Comparison of ENCODE assay signal across 7 mouse cellular contexts in the genomic region with DNA sequence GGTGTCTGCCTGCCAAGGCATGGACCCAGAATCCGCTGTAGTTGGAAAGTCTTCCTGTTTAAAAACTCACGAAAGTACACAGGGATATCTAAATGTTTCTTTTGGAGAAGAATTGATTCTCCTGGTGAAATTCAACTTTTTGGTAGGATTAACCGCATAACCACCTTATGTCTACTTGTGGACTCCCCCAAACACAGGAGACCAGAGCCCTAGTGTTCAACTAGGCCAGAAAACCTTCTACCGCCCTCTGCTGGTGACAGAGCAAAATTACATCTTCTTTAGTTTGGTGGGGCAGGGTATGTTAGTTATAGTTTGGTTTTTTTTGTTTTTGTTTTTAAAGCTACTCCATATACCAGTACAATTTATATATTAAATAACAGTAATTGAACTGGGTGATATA. TPM values are rescaled to one million over a fixed set of nuclear protein-coding genes. Genes with fewer than 3 reads are reported as not detected.
DNase-seq lines count a peak whose midpoint lies in the region; ATAC-seq and TF ChIP-seq lines count a peak whose summit lies in the region.

No protein-coding gene starts in this region.

- H3K9ac ChIP-seq in kidney, embryonic 14.5 days (ENCODE audit: low read depth, low read length): no peak overlapping the region
- H3K9ac ChIP-seq in lung, embryonic 16.5 days (ENCODE audit: low read length): no peak overlapping the region

- WGBS in kidney, adult 2 months: 48% methylated on average over 4 of the region's 4 CpGs
- 58% methylated on average over 4 of the region's 4 CpGs for WGBS in kidney, embryonic 14.5 days
- WGBS in lung, embryonic 16.5 days: 49% methylated on average over 4 of the region's 4 CpGs

- H3K9me3 ChIP-seq in kidney, embryonic 14.5 days (ENCODE audit: control insufficient read depth, low read length): no peaks in the 10 kb centered on the region
- peaks cover 3% of the 10 kb centered on the region; the same call in 1 of the 2 replicates for H3K9me3 ChIP-seq in E14TG2a.4 (ENCODE audit: low read length)
- no peaks in the 10 kb centered on the region for H3K9me3 ChIP-seq in lung, embryonic 16.5 days (ENCODE audit: control insufficient read depth, low read length)

- H3K36me3 ChIP-seq in kidney, adult 2 months (ENCODE audit: control insufficient read depth, insufficient read depth, low read length): no peaks in the 10 kb centered on the region
- H3K36me3 ChIP-seq in kidney, embryonic 14.5 days (ENCODE audit: control insufficient read depth, insufficient read depth, low read length): 0 out of 2 replicates have a peak, but pooled peaks cover 2% of the 10 kb centered on the region
- peaks cover 19% of the 10 kb centered on the region for H3K36me3 ChIP-seq in E14TG2a.4 (ENCODE audit: insufficient read depth, low read length)
- H3K36me3 ChIP-seq in lung, embryonic 16.5 days (ENCODE audit: control insufficient read depth, insufficient read depth, low read length): peaks cover 4% of the 10 kb centered on the region; the same call in 1 of the 2 replicates

- H3K27me3 ChIP-seq in kidney, adult 2 months (replicated peaks; ENCODE audit: control insufficient read depth, insufficient read depth, low read length): no peaks in the 10 kb centered on the region
- no peaks in the 10 kb centered on the region for H3K27me3 ChIP-seq in kidney, embryonic 14.5 days (ENCODE audit: control insufficient read depth, insufficient read depth, low read length)
- no peaks in the 10 kb centered on the region for H3K27me3 ChIP-seq in E14TG2a.4 (ENCODE audit: insufficient read depth, low read length)
- H3K27me3 ChIP-seq in lung, embryonic 16.5 days (ENCODE audit: control insufficient read depth, insufficient read depth, low read depth, low read length): no peaks in the 10 kb centered on the region

- TF ChIP-seq POLR2A in kidney, adult 2 months (IDR thresholded peaks at IDR 0.05; ENCODE audit: low read depth, low read length): no peak

- no peak overlapping the region for H3K27ac ChIP-seq in kidney, adult 2 months (ENCODE audit: insufficient read depth, low read depth, low read length)
- no peak overlapping the region for H3K27ac ChIP-seq in kidney, embryonic 14.5 days (ENCODE audit: low read depth, low read length)
- no peak overlapping the region for H3K27ac ChIP-seq in lung, embryonic 16.5 days (ENCODE audit: low read length)

- no peaks in the 10 kb centered on the region for H3K4me1 ChIP-seq in kidney, adult 2 months (ENCODE audit: control insufficient read depth, insufficient read depth, low read length)
- peaks cover 13% of the 10 kb centered on the region; the same call in 1 of the 2 replicates for H3K4me1 ChIP-seq in kidney, embryonic 14.5 days (ENCODE audit: control insufficient read depth, insufficient read depth, low read length)
- H3K4me1 ChIP-seq in E14TG2a.4 (replicated peaks; ENCODE audit: low read depth, low read length): peaks cover 40% of the 10 kb centered on the region
- H3K4me1 ChIP-seq in lung, embryonic 16.5 days (replicated peaks; ENCODE audit: control insufficient read depth, insufficient read depth, low read length): peaks cover 3% of the 10 kb centered on the region; the same call in 1 of the 2 replicates

- peak; percentile 60 for TF ChIP-seq CTCF in kidney, adult 2 months (conservative IDR thresholded peaks at IDR 0.05; ENCODE audit: insufficient read depth, insufficient read length, low read depth, low read length)
- TF ChIP-seq CTCF in E14TG2a.4 (conservative IDR thresholded peaks at IDR 0.05; ENCODE audit: low read length): peak; percentile 69

- no peak for ATAC-seq in kidney, embryonic 14.5 days (ENCODE audit: low FRiP score, low TSS enrichment)
- ATAC-seq in activated CD4-positive, CD25-positive, alpha-beta regulatory T cell, adult 4 months: peak; percentile 49
- ATAC-seq in lung, embryonic 16.5 days (ENCODE audit: low read depth): peak; percentile 52; the same call in 1 of the 2 replicates

- peak; percentile 66 for DNase-seq in kidney, adult 2 months
- peak; percentile 38 to 44 for DNase-seq in frontal cortex, postnatal 36 days (ENCODE audit: low spot score in 2 of 2)
- DNase-seq in spleen, postnatal 10 days (ENCODE audit: low spot score in 2 of 2): peak; percentile 13 to 63

- H3K4me3 ChIP-seq in kidney, adult 2 months (ENCODE audit: insufficient read depth, low read depth, low read length): no peak overlapping the region
- no peak overlapping the region for H3K4me3 ChIP-seq in kidney, embryonic 14.5 days (ENCODE audit: low read length)
- no peak overlapping the region for H3K4me3 ChIP-seq in E14TG2a.4 (replicated peaks; ENCODE audit: low read length)
- H3K4me3 ChIP-seq in lung, embryonic 16.5 days (ENCODE audit: low read length): no peak overlapping the region

- no peak overlapping the region for H3K4me2 ChIP-seq in kidney, embryonic 14.5 days (replicated peaks; ENCODE audit: low read depth, low read length)
- no peak overlapping the region for H3K4me2 ChIP-seq in lung, embryonic 16.5 days (ENCODE audit: low read depth, low read length)

RNA-seq across cellular contexts. Expression of gene Ctdspl, which starts 55.2 kb away (rescaled TPM):
- 39.2 and 40.3 TPM in 2 replicates for polyA plus RNA-seq in kidney, adult 2 months (2012; rRNA removed)
- polyA plus RNA-seq in kidney, embryonic 14.5 days (2014; fragmentation: Nextera tagmentation; extraction: Ambion mirVana): 25.3 and 31.2 TPM in 2 replicates
- 1 to 10 TPM; 1.0 to 1.2 TPM for polyA plus RNA-seq in activated CD4-positive, CD25-positive, alpha-beta regulatory T cell, adult 4 months (2017; shearing (Covaris generic))
- polyA plus RNA-seq in lung, embryonic 16.5 days (2015; fragmentation: Nextera tagmentation; extraction: Ambion mirVana): 23.3 and 26.7 TPM in 2 replicates

Comparison
In these comparisons a context has a peak if more than half of its experiments do, and no peak if none do; other contexts are left out.
1. RNA of gene Ctdspl, which starts 55.2 kb away (polyA plus RNA-seq): 39.2 to 40.3 TPM in kidney, adult 2 months, 25.3 to 31.2 TPM in kidney, embryonic 14.5 days and 23.3 to 26.7 TPM in lung, embryonic 16.5 days; 1.0 to 1.2 TPM in activated CD4-positive, CD25-positive, alpha-beta regulatory T cell, adult 4 months; every median in the first group is over 10 times any median in the second.
2. Peak in every context shown above with its lines, with median percentiles within 50 percentile points of each other: DNase-seq.